Mouse (Mus musculus) limb, embryonic 15.5 days (tissue): ENCODE results near the gene Hist1h3e. TPM values are rescaled to one million over a fixed set of nuclear protein-coding genes. Genes with fewer than 3 reads are reported as not detected.

Source experiments
- ATAC-seq: fragments of 200-750 bp; cut with Nextera tagmentation; 2 replicates; pipeline ENCODE4 v1.8.0; 2017; ENCODE audit warnings: low read depth, moderate TSS enrichment; ENCODE audit not compliant: insufficient number of reproducible peaks, low FRiP score, low TSS enrichment
- H3K27ac ChIP-seq: fragments of 300-500 bp; sonication (generic); 2 replicates; pipeline ENCODE4 v1.5.1; 2015; ENCODE audit warnings: moderate library complexity, mild to moderate bottlenecking, inconsistent platforms
- H3K27me3 ChIP-seq: fragments of 300-500 bp; sonication (generic); 2 replicates; pipeline ENCODE4 v1.6.1; 2015; ENCODE audit warnings: inconsistent platforms
- H3K36me3 ChIP-seq: fragments of 300-500 bp; sonication (generic); 2 replicates; pipeline ENCODE4 v1.6.1; 2015; ENCODE audit warnings: inconsistent platforms
- H3K4me1 ChIP-seq: fragments of 300-500 bp; sonication (generic); 2 replicates; pipeline ENCODE4 v1.6.1; 2015; ENCODE audit warnings: inconsistent platforms
- H3K4me2 ChIP-seq: fragments of 300-500 bp; sonication (generic); 2 replicates; pipeline ENCODE4 v1.6.1; 2015; ENCODE audit warnings: mild to moderate bottlenecking, inconsistent platforms
- H3K4me3 ChIP-seq: fragments of 300-500 bp; sonication (generic); 2 replicates; pipeline ENCODE4 v1.5.1; 2015; ENCODE audit warnings: mild to moderate bottlenecking, inconsistent platforms
- H3K9ac ChIP-seq: fragments of 300-500 bp; sonication (generic); 2 replicates; pipeline ENCODE4 v1.6.1; 2015; ENCODE audit warnings: inconsistent platforms
- H3K9me3 ChIP-seq: fragments of 300-500 bp; sonication (generic); 2 replicates; pipeline ENCODE4 v1.6.1; 2016; ENCODE audit warnings: inconsistent platforms
- WGBS: fragments of 180-500 bp; shearing (Covaris S2); methylation state at CpG from one replicate; pipeline ENCODE4 v1.1.7; 2015; 5-methylcytosine and 5-hydroxymethylcytosine counted together
- polyA plus RNA-seq: library from polyadenylated mRNA; unstranded; fragments of >200 nt; fragmentation: Nextera tagmentation; extraction: Ambion mirVana; gene quantifications from 2 replicates; pipeline ENCODE4 v1.2.1, GENCODE M21; 2015

Hist1h3e gene
- polyA plus RNA-seq, 1 experiment from 2014 or later: 4.8 TPM

DNA sequence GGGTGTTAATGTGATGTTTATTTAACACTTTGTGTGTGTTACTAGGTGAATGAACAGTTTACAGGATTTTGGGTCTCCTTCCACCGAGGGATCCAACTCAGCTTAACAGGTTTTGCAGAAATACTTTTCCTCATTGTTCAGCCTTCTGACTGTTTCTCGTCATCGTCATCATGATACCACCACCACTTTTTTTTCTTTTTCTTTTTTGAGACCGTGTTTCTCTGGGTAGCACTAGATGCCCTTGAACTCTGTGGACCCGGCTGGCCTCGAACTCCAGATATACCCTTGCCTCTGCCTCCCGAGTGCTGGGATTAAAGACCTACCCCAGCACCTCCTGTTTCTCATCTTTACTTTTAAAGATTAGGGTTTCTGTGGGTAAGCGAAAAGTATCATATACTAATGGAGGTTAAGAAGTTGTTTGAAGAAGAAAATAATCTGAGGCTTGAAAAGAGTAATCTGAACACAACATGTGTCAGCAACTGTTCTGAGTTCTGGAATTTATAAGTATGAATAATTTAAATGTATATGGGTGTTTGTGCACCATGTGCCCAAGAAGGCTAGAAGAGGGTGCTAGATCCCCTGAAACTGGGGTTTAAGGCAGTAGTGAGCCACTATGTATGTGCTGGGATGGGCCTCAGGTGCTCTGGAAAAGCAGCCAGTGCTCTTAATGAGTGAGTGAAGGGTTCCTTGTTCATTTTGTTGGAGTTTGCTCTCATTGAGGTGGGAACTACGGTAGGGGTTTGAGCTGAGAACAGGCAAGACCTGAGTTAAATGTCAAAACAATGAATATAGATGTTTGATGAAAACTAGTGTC lies 29.7 kb downstream of the Hist1h3e start:
- no peaks in the 10 kb centered on the region for H3K9me3 ChIP-seq
- no peaks in the 10 kb centered on the region for H3K27me3 ChIP-seq
- peak overlapping the region; percentile 94 for H3K27ac ChIP-seq
- H3K4me3 ChIP-seq: peak overlapping the region; percentile 53
- H3K4me1 ChIP-seq: peaks cover 27% of the 10 kb centered on the region
- no peak for ATAC-seq
- WGBS: 16% methylated on average over 9 of the region's 9 CpGs
- no peaks in the 10 kb centered on the region for H3K36me3 ChIP-seq
- H3K9ac ChIP-seq: peak overlapping the region; percentile 21; the same call in 1 of the 2 replicates
- peak overlapping the region; percentile 75 for H3K4me2 ChIP-seq

DNA sequence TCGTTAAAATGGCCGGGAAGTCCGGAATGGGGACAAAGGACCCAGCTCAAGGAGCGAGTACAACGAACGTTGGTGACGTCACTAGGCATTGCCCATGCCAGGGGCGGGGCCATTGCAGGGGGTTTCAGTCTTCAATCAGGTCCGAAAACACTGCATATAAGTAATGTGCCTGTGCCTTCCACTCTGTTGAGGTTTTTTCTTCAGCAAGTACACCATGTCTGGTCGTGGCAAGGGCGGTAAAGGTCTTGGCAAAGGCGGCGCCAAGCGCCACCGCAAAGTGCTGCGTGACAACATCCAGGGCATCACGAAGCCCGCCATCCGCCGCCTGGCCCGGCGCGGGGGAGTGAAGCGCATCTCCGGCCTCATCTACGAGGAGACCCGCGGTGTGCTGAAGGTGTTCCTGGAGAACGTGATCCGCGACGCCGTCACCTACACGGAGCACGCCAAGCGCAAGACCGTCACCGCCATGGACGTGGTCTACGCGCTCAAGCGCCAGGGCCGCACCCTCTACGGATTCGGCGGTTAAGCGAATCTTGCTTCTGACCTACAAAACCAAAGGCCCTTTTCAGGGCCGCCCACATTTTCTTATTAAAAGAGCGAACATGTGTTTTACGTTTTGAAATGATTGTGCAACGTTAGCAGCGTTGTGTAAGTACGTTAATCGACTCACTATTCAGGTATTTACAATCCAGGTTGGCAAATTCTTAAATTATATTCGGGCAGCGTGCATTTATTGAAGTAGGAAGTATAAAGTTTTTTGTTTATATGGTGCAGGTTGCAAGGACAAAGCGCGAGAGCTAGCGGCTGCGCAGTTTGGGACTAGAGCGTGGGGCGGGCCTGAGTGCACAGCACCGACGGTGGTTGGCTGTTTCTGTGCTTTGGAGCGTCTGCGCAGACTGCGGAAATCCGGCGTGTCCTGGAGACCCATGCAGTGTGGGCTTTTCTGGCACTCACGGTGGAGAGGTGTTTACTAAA lies 31.0 kb downstream of the Hist1h3e start, which contains the start of gene Hist1h4h:
Hist1h4h (plus strand) TSS at position 150 of the 975 bp plus-strand sequence.
- Histone ChIP-seq H3K4me2 (peak within 1 kb of the TSS; percentile 75), H3K27me3 (no peaks in the 10 kb centered on the region), H3K4me1 (peaks cover 25% of the 10 kb centered on the region), H3K36me3 (no peaks in the 10 kb centered on the region), H3K4me3 (peak within 1 kb of the TSS; percentile 45), H3K9me3 (no peaks in the 10 kb centered on the region), H3K27ac (peak within 1 kb of the TSS; percentile 94), H3K9ac (peak within 1 kb of the TSS; percentile 29)
- peak; percentile 76 for ATAC-seq
- under 1% methylated on average over 60 of the region's 70 CpGs for WGBS

DNA sequence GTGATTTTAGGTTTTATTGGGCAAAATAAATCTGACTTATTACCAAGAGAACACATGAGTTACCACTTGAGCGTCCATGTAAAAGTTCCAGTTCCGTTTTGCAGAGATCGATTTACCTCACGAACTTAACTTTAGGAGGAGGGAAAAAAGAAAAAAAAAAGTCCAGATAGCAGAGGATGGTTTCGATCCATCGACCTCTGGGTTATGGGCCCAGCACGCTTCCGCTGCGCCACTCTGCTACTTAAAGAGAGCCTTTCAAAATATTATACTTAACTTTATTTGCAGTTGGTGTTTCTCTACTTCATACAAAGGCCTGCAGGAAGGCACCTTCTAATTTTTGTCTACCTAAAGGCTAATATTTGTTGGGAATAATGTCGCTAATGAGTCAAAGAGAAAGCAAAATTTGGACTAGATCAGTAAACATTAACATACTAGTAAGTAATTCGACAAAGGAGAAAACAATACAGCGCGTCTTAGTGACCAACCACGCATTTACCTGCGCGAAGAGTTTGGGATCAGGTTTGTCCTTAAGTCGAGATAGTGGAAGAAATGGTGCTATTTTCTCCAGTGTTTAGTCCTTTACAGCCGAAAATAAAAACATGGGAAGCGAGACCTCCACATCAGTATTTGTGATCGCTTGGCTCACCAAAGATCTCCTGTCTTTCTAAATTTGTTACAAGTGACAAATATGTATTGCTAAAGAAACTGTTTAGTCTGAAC lies 31.8 kb downstream of the Hist1h3e start:
- peak overlapping the region; percentile 45 for H3K4me3 ChIP-seq
- H3K9me3 ChIP-seq: no peaks in the 10 kb centered on the region
- H3K27me3 ChIP-seq: no peaks in the 10 kb centered on the region
- H3K4me2 ChIP-seq: peak overlapping the region; percentile 75
- peak overlapping the region; percentile 94 for H3K27ac ChIP-seq
- under 1% methylated on average over 20 of the region's 20 CpGs for WGBS
- peaks cover 26% of the 10 kb centered on the region for H3K4me1 ChIP-seq
- H3K9ac ChIP-seq: peak overlapping the region; percentile 29; the same call in 1 of the 2 replicates
- ATAC-seq: no peak
- no peaks in the 10 kb centered on the region for H3K36me3 ChIP-seq

DNA sequence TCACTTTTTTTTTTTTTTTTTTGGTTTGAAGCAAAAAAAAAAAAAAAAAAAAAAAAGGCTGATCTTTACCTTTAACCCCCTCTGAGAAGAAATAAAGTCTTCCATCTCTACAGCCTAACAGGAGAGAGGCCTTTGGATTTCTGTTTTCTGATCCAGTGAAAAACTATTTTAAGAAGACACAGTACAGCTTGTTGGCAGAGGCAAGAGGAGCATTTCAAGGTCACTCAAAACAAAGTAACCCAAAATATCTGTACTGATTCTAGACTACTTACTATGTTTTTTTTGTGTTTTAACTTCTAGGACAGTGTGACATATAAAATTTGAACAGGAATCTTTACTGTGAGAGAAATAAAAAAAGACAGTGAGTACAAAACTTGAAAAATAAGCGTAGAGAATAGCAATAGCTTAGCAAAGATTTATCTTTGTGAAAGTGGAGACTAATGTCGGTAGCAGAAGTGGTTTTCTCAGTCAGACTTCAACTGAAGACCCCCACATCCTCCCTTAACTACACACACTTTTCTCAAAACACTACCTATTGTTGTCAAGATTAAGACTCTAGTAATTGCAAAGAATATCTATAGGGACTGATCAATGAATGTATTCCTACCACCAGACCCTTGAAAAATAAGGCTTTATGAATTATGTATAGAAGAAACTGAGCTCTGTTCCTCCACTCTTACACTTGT lies 32.5 kb downstream of the Hist1h3e start:
- no peak for ATAC-seq
- Histone ChIP-seq H3K4me2 (peak overlapping the region; percentile 75), H3K9ac (0 out of 2 replicates have a peak overlapping the region, but pooled peaks have one; percentile 17), H3K9me3 (no peaks in the 10 kb centered on the region), H3K36me3 (no peaks in the 10 kb centered on the region), H3K4me1 (peaks cover 26% of the 10 kb centered on the region), H3K4me3 (peak overlapping the region; percentile 45), H3K27ac (peak overlapping the region; percentile 94), H3K27me3 (no peaks in the 10 kb centered on the region)
- WGBS: 25% methylated on average over 2 of the region's 2 CpGs

DNA sequence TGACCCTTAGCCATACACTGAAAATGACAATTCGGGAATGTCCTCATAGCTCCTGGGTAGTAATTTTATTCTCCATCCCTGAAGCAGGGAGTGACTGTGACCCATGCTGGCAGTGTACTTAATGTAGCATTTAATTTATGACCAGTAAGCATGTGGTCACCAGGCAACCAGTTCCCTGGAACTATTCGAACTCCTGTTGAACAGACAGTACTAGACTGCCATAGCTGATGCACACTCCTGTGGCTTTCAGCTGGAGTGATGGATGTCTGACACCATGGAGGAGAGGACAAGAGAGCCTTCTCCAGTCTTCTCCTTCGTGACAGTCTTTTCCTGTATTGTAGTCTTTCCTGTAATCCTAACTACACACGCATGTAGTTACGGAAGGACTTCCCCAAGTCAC lies 33.2 kb downstream of the Hist1h3e start:
- 61% methylated on average over 5 of the region's 5 CpGs for WGBS
- Histone ChIP-seq H3K9ac (no peak overlapping the region), H3K4me1 (peaks cover 24% of the 10 kb centered on the region), H3K36me3 (no peaks in the 10 kb centered on the region), H3K27me3 (no peaks in the 10 kb centered on the region), H3K4me2 (no peak overlapping the region), H3K4me3 (no peak overlapping the region), H3K9me3 (no peaks in the 10 kb centered on the region), H3K27ac (no peak overlapping the region)
- ATAC-seq: no peak

DNA sequence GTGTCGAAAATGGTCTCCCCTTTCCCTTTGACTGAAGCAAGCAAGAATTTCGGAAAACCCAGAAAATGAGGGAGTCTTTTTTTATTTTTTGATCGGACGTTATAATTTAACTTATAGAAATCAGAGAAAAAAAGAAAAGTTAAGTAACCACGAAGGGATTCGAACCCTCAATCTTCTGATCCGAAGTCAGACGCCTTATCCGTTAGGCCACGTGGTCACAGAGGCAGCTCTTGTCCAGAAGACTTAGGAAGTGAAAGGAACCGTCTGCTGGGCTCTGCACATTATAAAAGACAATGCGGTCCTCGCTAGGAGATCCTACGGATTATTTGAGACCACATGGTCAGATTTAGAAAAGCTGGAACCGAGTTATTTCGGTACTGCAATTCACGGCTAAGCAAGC lies 35.9 kb downstream of the Hist1h3e start:
- H3K27ac ChIP-seq: peak overlapping the region; percentile 77
- no peaks in the 10 kb centered on the region for H3K27me3 ChIP-seq
- H3K4me3 ChIP-seq: peak overlapping the region; percentile 50
- H3K36me3 ChIP-seq: no peaks in the 10 kb centered on the region
- WGBS: under 1% methylated on average over 17 of the region's 17 CpGs
- H3K9me3 ChIP-seq: no peaks in the 10 kb centered on the region
- peak overlapping the region; percentile 49 for H3K4me2 ChIP-seq
- ATAC-seq: peak; percentile 48; the same call in 1 of the 2 replicates
- peaks cover 11% of the 10 kb centered on the region; the same call in 1 of the 2 replicates for H3K4me1 ChIP-seq
- no peak overlapping the region for H3K9ac ChIP-seq

DNA sequence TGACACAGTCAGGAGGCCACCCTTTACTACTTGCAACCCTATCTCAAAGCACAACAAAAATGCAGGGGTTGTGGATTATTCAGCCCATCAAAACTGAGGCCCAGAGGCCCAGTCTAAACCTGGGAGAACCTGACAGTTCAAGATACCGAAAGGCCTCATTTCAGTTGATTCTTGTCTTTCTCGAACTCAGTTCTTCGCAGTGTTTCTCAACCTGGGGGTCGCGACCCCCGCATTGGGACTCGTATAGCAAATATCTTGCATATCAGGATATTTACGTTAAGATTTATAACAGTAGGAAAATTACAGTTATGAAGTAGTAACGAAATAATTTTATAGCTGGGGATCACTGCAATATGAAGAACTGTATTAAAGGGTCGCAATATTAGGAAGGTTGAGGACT lies 36.3 kb downstream of the Hist1h3e start:
- peaks cover 11% of the 10 kb centered on the region; the same call in 1 of the 2 replicates for H3K4me1 ChIP-seq
- H3K27ac ChIP-seq: no peak overlapping the region
- peak overlapping the region; percentile 50 for H3K4me3 ChIP-seq
- H3K27me3 ChIP-seq: no peaks in the 10 kb centered on the region
- no peaks in the 10 kb centered on the region for H3K9me3 ChIP-seq
- H3K9ac ChIP-seq: no peak overlapping the region
- H3K36me3 ChIP-seq: no peaks in the 10 kb centered on the region
- peak overlapping the region; percentile 49 for H3K4me2 ChIP-seq
- 2% methylated on average over 10 of the region's 10 CpGs for WGBS
- ATAC-seq: no peak

DNA sequence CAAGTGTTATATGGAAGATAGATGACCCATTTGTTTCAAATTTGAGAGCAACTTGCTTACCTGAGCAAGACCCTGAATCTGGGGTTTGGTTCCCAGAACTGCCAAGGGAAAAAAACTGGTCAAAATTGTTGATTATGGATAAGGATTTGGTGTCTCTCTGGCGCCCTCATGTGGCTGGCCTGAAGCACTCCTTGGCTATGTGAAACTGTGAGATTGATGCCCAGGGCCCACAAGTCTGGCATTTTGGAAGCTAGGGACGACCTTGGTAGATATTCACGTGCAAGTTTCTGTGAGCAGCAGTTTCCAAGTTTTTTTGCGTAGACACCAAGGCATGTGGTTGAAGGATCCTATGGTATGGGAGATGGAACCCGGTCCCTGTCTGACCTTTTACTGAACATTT lies 37.5 kb downstream of the Hist1h3e start:
- H3K4me2 ChIP-seq: no peak overlapping the region
- no peaks in the 10 kb centered on the region for H3K27me3 ChIP-seq
- no peak overlapping the region for H3K4me3 ChIP-seq
- no peak overlapping the region for H3K27ac ChIP-seq
- H3K4me1 ChIP-seq: peaks cover 11% of the 10 kb centered on the region; the same call in 1 of the 2 replicates
- no peak for ATAC-seq
- WGBS: 10% methylated on average over 5 of the region's 5 CpGs
- H3K9me3 ChIP-seq: no peaks in the 10 kb centered on the region
- no peaks in the 10 kb centered on the region for H3K36me3 ChIP-seq
- H3K9ac ChIP-seq: no peak overlapping the region

DNA sequence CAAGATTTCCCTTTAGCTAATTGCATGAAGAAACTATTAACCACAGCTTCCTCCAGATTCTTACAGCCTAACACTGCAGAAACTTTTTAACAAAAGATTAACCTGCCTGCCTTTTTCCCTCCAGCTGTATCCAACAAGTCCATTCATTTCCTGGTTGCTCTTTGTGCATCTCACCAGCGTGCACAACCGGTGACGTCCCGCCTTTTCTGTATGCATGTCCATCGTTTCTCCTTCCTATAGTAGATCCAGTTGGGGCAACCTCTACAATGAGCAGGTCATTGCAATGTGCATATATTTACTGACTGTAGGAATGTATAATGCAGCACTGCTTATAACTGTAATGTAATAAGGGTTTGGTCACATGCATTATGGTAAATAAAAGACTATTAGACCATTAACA lies 38.2 kb downstream of the Hist1h3e start:
- Histone ChIP-seq H3K36me3 (no peaks in the 10 kb centered on the region), H3K27ac (no peak overlapping the region), H3K4me3 (no peak overlapping the region), H3K27me3 (no peaks in the 10 kb centered on the region), H3K4me2 (no peak overlapping the region), H3K4me1 (peaks cover 11% of the 10 kb centered on the region; the same call in 1 of the 2 replicates), H3K9ac (no peak overlapping the region), H3K9me3 (no peaks in the 10 kb centered on the region)
- WGBS: 65% methylated on average over 5 of the region's 5 CpGs
- ATAC-seq: no peak

DNA sequence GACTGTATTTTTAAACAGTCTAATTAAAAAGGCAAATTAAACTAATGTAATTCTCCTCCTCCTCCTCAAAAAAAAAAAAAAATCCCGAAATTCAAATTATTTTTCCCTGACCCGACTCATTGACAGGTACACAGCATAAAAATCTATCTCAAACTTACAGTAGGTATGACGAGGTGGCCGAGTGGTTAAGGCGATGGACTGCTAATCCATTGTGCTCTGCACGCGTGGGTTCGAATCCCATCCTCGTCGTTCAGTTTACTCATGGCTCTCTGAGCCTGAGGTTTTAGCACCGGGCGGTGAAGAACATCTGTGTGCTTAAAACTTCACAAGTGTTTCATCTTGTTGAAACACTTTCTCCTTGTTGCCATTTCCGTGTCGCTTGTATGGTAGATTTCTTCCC lies 40.5 kb downstream of the Hist1h3e start:
- Histone ChIP-seq H3K9ac (no peak overlapping the region), H3K27ac (no peak overlapping the region), H3K4me1 (peaks cover 10% of the 10 kb centered on the region; the same call in 1 of the 2 replicates), H3K36me3 (no peaks in the 10 kb centered on the region), H3K27me3 (no peaks in the 10 kb centered on the region), H3K9me3 (no peaks in the 10 kb centered on the region), H3K4me2 (peak overlapping the region; percentile 12; the same call in 1 of the 2 replicates), H3K4me3 (peak overlapping the region; percentile 7)
- 1% methylated on average over 14 of the region's 14 CpGs for WGBS
- ATAC-seq: no peak
